Mouse (Mus musculus): ENCODE results near the gene Poln. TPM values are rescaled to one million over a fixed set of nuclear protein-coding genes. Genes with fewer than 3 reads are reported as not detected.

Poln gene
- total RNA-seq (2022) = 1 to 10 TPM in 3 of 4 experiments, under 1 TPM in 1; 0.73 to 1.3 (median 1.1) TPM

GRCm38 (mm10) chr5:34168950-34169891 is at the start of gene Poln, which contains the start of gene Haus3:
Gene Poln (minus strand): TSS chr5:34169448.
Gene Haus3 (minus strand): TSS chr5:34169527.
- DNase-seq (ENCODE audit: low spot score in 2 of 2) = peak; percentile 97 to 98

DNA sequence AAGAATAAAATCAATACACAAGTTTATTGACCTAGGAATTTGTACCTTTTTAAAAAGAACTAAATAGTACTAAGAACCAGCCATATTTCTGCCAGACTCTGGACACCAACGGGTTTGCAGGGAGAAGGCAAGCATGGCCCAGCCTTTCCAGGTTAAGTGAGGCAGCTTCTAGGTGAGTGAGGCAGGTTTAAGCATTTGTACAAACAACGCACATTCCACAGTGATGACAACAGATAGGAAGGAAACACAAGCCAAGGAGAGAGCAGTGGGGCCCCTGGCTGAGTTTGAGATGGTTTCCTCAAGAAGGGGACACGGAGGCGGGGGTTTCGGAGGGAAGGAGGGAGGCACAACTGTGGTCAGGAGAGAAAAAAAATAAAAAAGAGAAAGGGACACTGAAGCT is 49.4 kb upstream of the Poln start:
- no peak for DNase-seq (ENCODE audit: low spot score in 2 of 2)

GRCm38 (mm10) chr5:34217756-34218155 is 48.5 kb upstream of the Poln start:
- no peak for DNase-seq (ENCODE audit: low spot score in 2 of 2)

DNA sequence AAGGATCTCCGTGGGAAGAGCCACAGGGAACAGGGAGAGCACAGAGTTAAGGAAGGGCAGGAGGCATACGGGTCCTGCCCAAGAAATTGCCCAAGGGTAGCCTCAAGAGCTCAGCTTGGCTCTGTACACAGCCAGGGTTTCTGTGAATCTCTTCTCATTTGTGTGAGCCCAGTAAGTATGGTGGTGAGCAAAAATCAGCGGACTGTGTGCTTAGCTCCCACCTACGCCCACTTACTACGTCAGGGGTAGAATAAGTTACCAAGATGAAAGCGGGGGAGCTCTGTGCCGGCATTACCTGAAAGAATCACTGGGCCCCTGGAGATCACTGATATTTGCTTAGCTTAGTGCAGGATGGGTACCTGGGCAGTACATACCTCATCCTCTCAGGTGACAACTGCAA is 46.8 kb upstream of the Poln start:
- no peak for DNase-seq (ENCODE audit: low spot score in 2 of 2)

- DNase-seq (ENCODE audit: low spot score in 2 of 2) = no peak
Observed at GRCm38 (mm10) chr5:34213659-34214058, 44.4 kb upstream of the Poln start.

DNA sequence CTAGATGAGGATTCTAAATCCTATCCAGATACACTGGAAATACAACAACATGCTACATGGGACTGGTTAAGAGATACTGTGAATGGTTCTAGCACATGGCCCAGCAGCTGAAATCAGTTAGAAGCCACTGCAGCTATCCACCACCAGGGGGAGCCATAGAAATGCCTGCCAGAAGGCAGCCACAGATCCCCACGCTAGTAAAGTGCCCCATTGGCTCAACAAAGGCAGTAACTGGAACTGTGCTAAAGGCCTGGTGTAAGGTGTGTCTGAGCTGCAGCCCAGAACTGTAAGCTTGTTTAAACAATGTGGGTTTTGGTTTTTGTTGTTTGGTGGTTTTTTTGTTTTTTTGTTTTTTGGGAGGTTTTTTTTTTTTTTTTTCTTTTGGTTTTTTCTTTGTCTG is 41.0 kb upstream of the Poln start:
- DNase-seq (ENCODE audit: low spot score in 2 of 2) = peak in 1 of 2 experiments; percentile 74

- DNase-seq (ENCODE audit: low spot score in 2 of 2) = no peak
Observed at GRCm38 (mm10) chr5:34207503-34207902, 38.3 kb upstream of the Poln start.

DNA sequence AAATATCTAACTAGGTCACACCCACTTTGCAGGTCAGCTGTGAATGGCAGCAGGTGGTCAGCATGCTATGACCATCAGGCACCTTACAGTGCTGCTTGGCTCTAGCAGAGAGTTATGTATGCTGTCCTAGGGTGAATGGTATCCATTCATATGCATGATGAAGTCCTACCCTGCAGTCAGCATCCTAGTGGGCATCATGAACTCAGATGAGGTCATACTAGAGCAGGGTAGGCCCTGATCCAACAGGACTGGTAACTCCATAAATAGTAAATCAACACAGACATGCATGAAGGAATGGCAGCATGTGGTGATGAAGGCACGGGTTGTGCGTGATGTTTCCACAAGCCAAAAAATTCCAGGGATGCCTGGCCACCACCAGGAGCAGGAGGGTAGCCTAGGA is 36.5 kb upstream of the Poln start:
- no peak for DNase-seq (ENCODE audit: low spot score in 2 of 2)

- no peak for DNase-seq (ENCODE audit: low spot score in 2 of 2)
Observed at GRCm38 (mm10) chr5:34204911-34205310, 35.7 kb upstream of the Poln start.

GRCm38 (mm10) chr5:34202006-34202405 is 32.8 kb upstream of the Poln start:
- DNase-seq (ENCODE audit: low spot score in 2 of 2) = no peak

- DNase-seq (ENCODE audit: low spot score in 2 of 2) = no peak
Observed at GRCm38 (mm10) chr5:34201396-34201795, 32.1 kb upstream of the Poln start.

DNA sequence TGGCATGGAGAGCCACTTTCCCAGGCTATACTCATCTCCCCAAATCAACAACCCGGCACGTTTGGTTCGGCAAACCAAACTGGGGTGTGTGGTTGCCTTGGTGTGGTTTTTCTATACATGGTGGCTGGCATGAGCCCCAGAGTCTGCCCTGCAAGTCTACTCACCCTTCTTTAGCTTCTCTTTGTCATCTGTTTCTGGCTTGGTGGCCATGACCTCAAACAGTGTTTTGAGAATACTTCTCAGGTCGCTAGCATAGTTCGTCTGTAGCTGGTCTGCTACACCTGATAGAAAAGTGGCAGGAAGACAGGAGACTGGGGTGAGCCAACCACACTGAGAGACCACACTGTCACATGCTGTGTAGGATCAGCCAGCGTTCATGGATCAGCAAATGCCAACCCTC is 29.4 kb upstream of the Poln start:
- DNase-seq (ENCODE audit: low spot score in 2 of 2) = no peak

GRCm38 (mm10) chr5:34197243-34197642 is 28.0 kb upstream of the Poln start:
- DNase-seq (ENCODE audit: low spot score in 2 of 2) = peak; percentile 70 to 79

- DNase-seq (ENCODE audit: low spot score in 2 of 2) = no peak
Observed at GRCm38 (mm10) chr5:34196423-34196822, 27.2 kb upstream of the Poln start.

DNA sequence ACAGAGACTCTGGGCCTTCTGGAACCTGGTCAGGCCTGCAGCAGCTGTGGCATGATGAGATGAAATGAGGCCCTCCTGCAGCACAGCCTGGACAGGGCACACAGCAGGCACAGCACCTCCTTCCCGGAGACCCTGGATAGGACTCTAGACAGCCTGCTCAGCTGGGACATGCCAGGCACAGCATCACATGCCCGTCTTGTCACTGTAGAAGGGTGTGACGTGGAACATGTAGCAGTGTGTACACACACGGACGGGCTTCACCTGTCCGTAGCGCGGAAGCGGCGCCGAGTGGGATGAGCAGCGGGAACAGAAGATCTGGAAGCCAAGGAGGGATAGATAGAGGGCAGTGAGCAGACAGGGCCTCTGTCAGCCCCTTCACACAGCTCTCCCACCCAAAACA is 26.5 kb upstream of the Poln start:
- no peak for DNase-seq (ENCODE audit: low spot score in 2 of 2)

- DNase-seq (ENCODE audit: low spot score in 2 of 2) = no peak
Observed at GRCm38 (mm10) chr5:34194975-34195662, 25.9 kb upstream of the Poln start.

- no peak for DNase-seq (ENCODE audit: low spot score in 2 of 2)
Observed at GRCm38 (mm10) chr5:34194426-34194825, 25.2 kb upstream of the Poln start.

- no peak for DNase-seq (ENCODE audit: low spot score in 2 of 2)
Observed at GRCm38 (mm10) chr5:34191843-34192242, 22.6 kb upstream of the Poln start.

DNA sequence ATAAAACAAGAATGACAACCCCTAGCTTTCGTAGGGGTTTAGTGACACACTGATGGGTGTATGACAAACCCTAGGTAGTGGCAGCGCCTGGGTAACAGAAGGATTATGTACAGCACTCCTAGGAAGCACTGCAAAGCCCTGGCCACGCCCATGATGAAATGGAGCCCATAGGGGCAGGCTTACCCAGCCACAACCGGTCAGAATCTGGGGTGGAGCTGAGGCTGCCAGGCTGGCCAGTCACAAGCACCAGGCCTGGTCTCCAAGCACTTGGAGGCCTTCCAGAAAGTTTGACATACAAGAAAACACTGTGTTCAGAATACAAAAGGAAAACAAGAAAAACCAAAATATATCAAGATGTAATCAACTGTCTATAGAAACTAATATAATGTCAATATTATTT is 21.8 kb upstream of the Poln start:
- peak in 1 of 2 experiments; percentile 52 for DNase-seq (ENCODE audit: low spot score in 2 of 2)

GRCm38 (mm10) chr5:34189521-34189920 is 20.3 kb upstream of the Poln start:
- no peak for DNase-seq (ENCODE audit: low spot score in 2 of 2)

DNA sequence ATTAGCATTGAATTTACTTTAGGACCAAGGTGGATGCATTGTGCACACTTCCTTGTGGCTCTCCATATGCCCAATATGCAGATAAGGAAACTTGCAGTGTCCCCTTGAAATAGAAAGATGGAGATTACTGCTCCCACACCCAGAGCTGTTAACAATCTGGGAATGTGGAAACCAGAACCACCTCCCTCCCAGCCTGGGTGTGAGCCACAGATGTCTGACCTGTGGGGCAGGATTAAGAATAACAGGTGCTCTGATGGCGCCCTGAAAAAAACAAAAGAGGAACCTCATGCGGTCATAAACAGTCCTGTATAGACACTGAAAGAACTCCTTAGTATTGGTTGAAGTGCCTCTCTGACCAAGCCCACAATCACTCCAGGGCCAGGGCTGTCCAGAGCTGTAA is 19.6 kb upstream of the Poln start:
- no peak for DNase-seq (ENCODE audit: low spot score in 2 of 2)

DNA sequence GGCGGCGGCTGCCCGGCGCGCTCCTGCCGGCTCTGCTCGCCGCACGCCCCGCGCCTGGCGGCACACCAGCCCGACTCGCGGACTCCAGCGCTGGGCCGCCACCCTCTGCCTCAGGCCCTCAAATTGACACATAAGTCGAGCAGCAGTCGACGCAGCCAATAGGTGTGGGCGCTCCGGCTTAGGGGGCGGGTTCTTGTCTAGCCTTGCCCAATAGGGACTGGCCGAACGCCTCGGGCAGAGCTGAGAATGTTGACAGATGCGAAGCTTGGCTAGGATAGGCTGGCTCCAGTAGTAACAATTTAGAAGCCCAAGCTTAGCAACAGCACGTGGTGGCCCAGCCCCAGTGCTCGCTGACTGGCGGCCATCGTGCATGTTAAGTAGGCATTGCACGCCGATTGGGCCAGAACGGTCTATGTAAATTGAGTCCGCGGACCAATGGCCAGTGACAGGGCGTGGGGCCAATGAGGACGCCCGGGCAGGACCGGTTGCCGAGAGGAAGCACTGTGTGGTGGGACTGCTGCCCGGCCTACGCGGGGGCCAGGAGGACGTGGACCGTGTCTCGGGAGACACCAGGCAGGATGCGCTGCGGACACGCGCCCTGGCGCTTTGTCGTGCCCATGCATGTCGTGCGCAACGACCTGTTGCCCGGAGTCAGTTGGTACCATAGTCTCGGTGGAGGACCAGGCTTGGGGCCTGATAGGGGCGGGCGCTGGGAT is 18.5 kb upstream of the Poln start, which contains the start of gene Mxd4:
Gene Mxd4, minus strand, starts transcription at position 120 of the 716 bp plus-strand sequence.
- DNase-seq (ENCODE audit: low spot score in 2 of 2) = peak; percentile 100
